Mouse (Mus musculus) embryonic facial prominence, embryonic 12.5 days (tissue): ENCODE measurements around the gene Pop5. TPM values are rescaled to one million over a fixed set of nuclear protein-coding genes. Genes with fewer than 3 reads are reported as not detected.

ENCODE experiments used
- ATAC-seq: fragments of 200-750 bp; cut with Nextera tagmentation; 2 replicates; pipeline ENCODE4 v1.8.0; 2017; ENCODE audit not compliant: insufficient number of reproducible peaks, insufficient read depth, low FRiP score, low TSS enrichment
- H3K27ac ChIP-seq: fragments of 300-500 bp; sonication (generic); 2 replicates; pipeline ENCODE4 v1.5.1; 2016; ENCODE audit warnings: mild to moderate bottlenecking
- H3K27me3 ChIP-seq: fragments of 300-500 bp; sonication (generic); 2 replicates; pipeline ENCODE4 v1.6.1; 2016; ENCODE audit warnings: mild to moderate bottlenecking, moderate library complexity
- H3K36me3 ChIP-seq: fragments of 300-500 bp; sonication (generic); 2 replicates; pipeline ENCODE4 v1.6.1; 2016; ENCODE audit warnings: mild to moderate bottlenecking
- H3K4me1 ChIP-seq: fragments of 300-500 bp; sonication (generic); 2 replicates; pipeline ENCODE4 v1.6.1; 2016
- H3K4me2 ChIP-seq: fragments of 300-500 bp; sonication (generic); replicated peaks from 2 replicates; pipeline ENCODE4 v1.6.1; 2016; ENCODE audit warnings: mild to moderate bottlenecking, moderate library complexity
- H3K4me3 ChIP-seq: fragments of 300-500 bp; sonication (generic); 2 replicates; pipeline ENCODE4 v1.5.1; 2016; ENCODE audit warnings: mild to moderate bottlenecking
- H3K9ac ChIP-seq: fragments of 300-500 bp; sonication (generic); 2 replicates; pipeline ENCODE4 v1.6.1; 2016; ENCODE audit warnings: mild to moderate bottlenecking, moderate library complexity
- H3K9me3 ChIP-seq: fragments of 300-500 bp; sonication (generic); 2 replicates; pipeline ENCODE4 v1.6.1; 2016; ENCODE audit warnings: mild to moderate bottlenecking, moderate library complexity
- WGBS: fragments of 180-500 bp; shearing (Covaris S2); methylation state at CpG from one replicate; pipeline ENCODE4 v1.1.7; 2016; 5-methylcytosine and 5-hydroxymethylcytosine counted together
- polyA plus RNA-seq: library from polyadenylated mRNA; unstranded; fragments of >200 nt; fragmentation: Nextera tagmentation; extraction: Ambion mirVana; gene quantifications from 2 replicates; pipeline ENCODE4 v1.2.1, GENCODE M21; 2016

Pop5 gene
- polyA plus RNA-seq, 1 experiment from 2014 or later = 82.1 TPM

GRCm38 (mm10) chr5:115240191-115240590 lies 4.6 kb downstream of the Pop5 start:
- Histone ChIP-seq H3K4me3 (no peak overlapping the region), H3K9ac (no peak overlapping the region), H3K4me1 (peaks cover 12% of the 10 kb centered on the region), H3K27ac (no peak overlapping the region), H3K36me3 (peaks cover 55% of the 10 kb centered on the region), H3K9me3 (no peaks in the 10 kb centered on the region), H3K4me2 (no peak overlapping the region), H3K27me3 (0 out of 2 replicates have a peak, but pooled peaks cover 1% of the 10 kb centered on the region)
- no peak for ATAC-seq
- 90% methylated on average over 11 of the region's 11 CpGs for WGBS

GRCm38 (mm10) chr5:115255472-115255871 lies 19.8 kb downstream of the Pop5 start:
- Histone ChIP-seq H3K4me3 (no peak overlapping the region), H3K9ac (no peak overlapping the region), H3K4me2 (no peak overlapping the region), H3K27ac (no peak overlapping the region), H3K9me3 (no peaks in the 10 kb centered on the region), H3K4me1 (no peaks in the 10 kb centered on the region), H3K36me3 (peaks cover 69% of the 10 kb centered on the region), H3K27me3 (no peaks in the 10 kb centered on the region)
- 83% methylated on average over 1 of the region's 1 CpGs for WGBS
- ATAC-seq = no peak

GRCm38 (mm10) chr5:115256909-115257546 lies 21.4 kb downstream of the Pop5 start:
- Histone ChIP-seq H3K27ac (no peak overlapping the region), H3K9me3 (no peaks in the 10 kb centered on the region), H3K27me3 (no peaks in the 10 kb centered on the region), H3K4me3 (no peak overlapping the region), H3K4me2 (no peak overlapping the region), H3K36me3 (peaks cover 60% of the 10 kb centered on the region), H3K4me1 (no peaks in the 10 kb centered on the region), H3K9ac (no peak overlapping the region)
- WGBS = 85% methylated on average over 10 of the region's 10 CpGs
- ATAC-seq = no peak

- H3K9ac ChIP-seq = no peak overlapping the region
- peaks cover 58% of the 10 kb centered on the region for H3K36me3 ChIP-seq
- H3K4me2 ChIP-seq = no peak overlapping the region
- H3K27me3 ChIP-seq = no peaks in the 10 kb centered on the region
- 83% methylated on average over 6 of the region's 6 CpGs for WGBS
- ATAC-seq = no peak
- H3K9me3 ChIP-seq = no peaks in the 10 kb centered on the region
- no peaks in the 10 kb centered on the region for H3K4me1 ChIP-seq
- no peak overlapping the region for H3K4me3 ChIP-seq
- no peak overlapping the region for H3K27ac ChIP-seq
Measured at GRCm38 (mm10) chr5:115260356-115260755, 24.7 kb downstream of the Pop5 start.

GRCm38 (mm10) chr5:115261141-115261540 lies 25.5 kb downstream of the Pop5 start:
- no peak overlapping the region for H3K27ac ChIP-seq
- H3K9ac ChIP-seq = no peak overlapping the region
- WGBS = 91% methylated on average over 8 of the region's 8 CpGs
- H3K36me3 ChIP-seq = peaks cover 55% of the 10 kb centered on the region
- no peak overlapping the region for H3K4me2 ChIP-seq
- ATAC-seq = no peak
- no peaks in the 10 kb centered on the region for H3K9me3 ChIP-seq
- no peak overlapping the region for H3K4me3 ChIP-seq
- H3K4me1 ChIP-seq = 0 out of 2 replicates have a peak, but pooled peaks cover 5% of the 10 kb centered on the region
- H3K27me3 ChIP-seq = no peaks in the 10 kb centered on the region

GRCm38 (mm10) chr5:115261880-115262279 lies 26.2 kb downstream of the Pop5 start:
- Histone ChIP-seq H3K9ac (no peak overlapping the region), H3K9me3 (no peaks in the 10 kb centered on the region), H3K36me3 (peaks cover 54% of the 10 kb centered on the region), H3K27me3 (no peaks in the 10 kb centered on the region), H3K4me3 (no peak overlapping the region), H3K27ac (no peak overlapping the region), H3K4me1 (0 out of 2 replicates have a peak, but pooled peaks cover 5% of the 10 kb centered on the region), H3K4me2 (no peak overlapping the region)
- no peak for ATAC-seq
- WGBS = 84% methylated on average over 1 of the region's 1 CpGs

GRCm38 (mm10) chr5:115262502-115263291 lies 27.1 kb downstream of the Pop5 start:
- Histone ChIP-seq H3K4me3 (no peak overlapping the region), H3K4me1 (peaks cover 8% of the 10 kb centered on the region; the same call in 1 of the 2 replicates), H3K27ac (no peak overlapping the region), H3K27me3 (no peaks in the 10 kb centered on the region), H3K36me3 (peaks cover 46% of the 10 kb centered on the region), H3K4me2 (no peak overlapping the region), H3K9ac (no peak overlapping the region), H3K9me3 (no peaks in the 10 kb centered on the region)
- 88% methylated on average over 14 of the region's 14 CpGs for WGBS
- ATAC-seq = no peak

- Histone ChIP-seq H3K9me3 (no peaks in the 10 kb centered on the region), H3K4me2 (no peak overlapping the region), H3K27me3 (no peaks in the 10 kb centered on the region), H3K4me3 (no peak overlapping the region), H3K9ac (no peak overlapping the region), H3K36me3 (peaks cover 30% of the 10 kb centered on the region), H3K4me1 (peaks cover 29% of the 10 kb centered on the region), H3K27ac (no peak overlapping the region)
- ATAC-seq = no peak
- 87% methylated on average over 5 of the region's 5 CpGs for WGBS
Measured at GRCm38 (mm10) chr5:115266340-115266739, 30.7 kb downstream of the Pop5 start.

- H3K4me2 ChIP-seq = no peak overlapping the region
- H3K4me3 ChIP-seq = no peak overlapping the region
- WGBS = 93% methylated on average over 8 of the region's 8 CpGs
- H3K4me1 ChIP-seq = peaks cover 30% of the 10 kb centered on the region
- no peaks in the 10 kb centered on the region for H3K9me3 ChIP-seq
- ATAC-seq = no peak
- no peaks in the 10 kb centered on the region for H3K27me3 ChIP-seq
- H3K9ac ChIP-seq = no peak overlapping the region
- H3K36me3 ChIP-seq = peaks cover 30% of the 10 kb centered on the region
- H3K27ac ChIP-seq = no peak overlapping the region
Measured at GRCm38 (mm10) chr5:115266787-115267468, 31.3 kb downstream of the Pop5 start.

- Histone ChIP-seq H3K4me2 (no peak overlapping the region), H3K27me3 (no peaks in the 10 kb centered on the region), H3K4me3 (no peak overlapping the region), H3K27ac (no peak overlapping the region), H3K9me3 (no peaks in the 10 kb centered on the region), H3K4me1 (peaks cover 30% of the 10 kb centered on the region), H3K9ac (no peak overlapping the region), H3K36me3 (peaks cover 30% of the 10 kb centered on the region)
- WGBS = 88% methylated on average over 3 of the region's 3 CpGs
- no peak for ATAC-seq
Measured at GRCm38 (mm10) chr5:115267469-115268045, 31.9 kb downstream of the Pop5 start.

- no peak overlapping the region for H3K4me3 ChIP-seq
- no peak overlapping the region for H3K4me2 ChIP-seq
- no peaks in the 10 kb centered on the region for H3K27me3 ChIP-seq
- H3K9me3 ChIP-seq = no peaks in the 10 kb centered on the region
- peaks cover 33% of the 10 kb centered on the region for H3K4me1 ChIP-seq
- no peak overlapping the region for H3K9ac ChIP-seq
- no peak overlapping the region for H3K27ac ChIP-seq
- no peak for ATAC-seq
- H3K36me3 ChIP-seq = peaks cover 30% of the 10 kb centered on the region
- WGBS = 61% methylated on average over 3 of the region's 3 CpGs
Measured at GRCm38 (mm10) chr5:115268266-115268665, 32.6 kb downstream of the Pop5 start.
